Mouse (Mus musculus): ENCODE results near the gene Idua.
"Not testable (repeated sequence)": the region's sequence is repeated elsewhere in the genome, so short reads cannot be mapped to it uniquely, and the experiment has no call there.

The Idua gene

DNA sequence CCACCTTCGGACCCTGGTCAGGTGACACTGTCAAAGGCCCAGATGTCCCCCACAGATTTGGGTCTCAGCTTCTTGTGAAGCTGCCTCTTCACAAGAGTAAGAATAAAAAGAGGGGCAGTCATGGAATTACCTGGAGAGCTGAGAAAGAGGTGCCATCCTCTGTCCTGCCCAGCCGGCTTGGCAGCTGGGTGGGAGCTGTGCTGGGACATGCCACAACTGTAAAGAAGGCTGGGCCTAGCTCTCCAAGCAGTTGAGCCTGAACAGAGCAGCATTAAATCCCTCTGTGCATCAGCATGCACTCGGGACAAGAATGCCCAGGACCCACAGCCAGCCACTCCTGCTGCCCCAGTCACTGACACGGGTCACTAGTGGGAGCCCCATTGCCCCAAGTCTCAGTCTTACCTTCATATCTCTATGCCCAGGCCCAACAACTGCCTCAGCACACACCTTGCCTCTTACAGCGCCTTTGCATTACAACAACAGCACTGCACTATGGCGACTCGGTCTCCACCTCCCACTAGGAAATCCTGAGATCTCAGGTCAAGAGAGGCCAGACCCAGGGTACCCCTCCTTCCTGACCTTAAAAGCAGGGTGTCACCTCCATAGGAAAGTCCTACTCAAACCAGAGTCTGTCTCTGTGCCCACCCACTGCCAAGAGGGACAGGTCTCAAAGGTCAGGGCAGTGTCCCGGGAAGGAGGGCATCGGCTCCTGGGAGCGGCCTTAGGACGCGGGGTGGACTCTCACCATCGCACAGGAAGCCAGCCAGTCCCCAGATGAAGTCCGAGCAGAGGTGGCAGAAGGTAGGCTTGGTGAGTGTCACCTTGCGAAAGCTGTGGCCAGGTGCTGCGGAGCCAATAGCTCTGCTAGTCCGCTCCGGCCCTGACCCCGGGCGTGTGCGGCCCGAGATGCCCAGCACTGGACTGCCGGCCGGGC, at the start of gene Idua:
TSS of gene Idua (plus strand) at position 634 of the 934 bp plus-strand sequence.
- no peak for DNase-seq (ENCODE audit: low read depth)

DNA sequence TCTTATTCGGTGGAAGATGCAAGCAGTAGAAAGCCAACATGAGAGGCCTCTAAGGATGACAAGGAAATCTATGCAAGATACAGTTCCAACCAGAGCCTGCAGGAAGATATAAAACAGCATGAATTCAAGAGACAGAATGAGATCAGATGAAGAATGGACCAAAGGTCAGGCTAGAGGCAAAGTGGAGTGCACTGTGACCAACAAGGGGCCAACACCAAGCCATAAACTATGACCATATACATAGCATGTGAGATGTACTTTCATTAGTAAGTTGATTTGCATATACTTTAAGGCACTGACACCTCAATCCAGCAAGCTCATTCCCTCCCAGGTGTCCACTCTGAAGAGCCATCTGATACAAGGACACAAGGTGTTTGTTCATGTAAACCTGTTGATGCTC, 49.7 kb upstream of the Idua start:
- no peak for DNase-seq (ENCODE audit: low read depth)

DNA sequence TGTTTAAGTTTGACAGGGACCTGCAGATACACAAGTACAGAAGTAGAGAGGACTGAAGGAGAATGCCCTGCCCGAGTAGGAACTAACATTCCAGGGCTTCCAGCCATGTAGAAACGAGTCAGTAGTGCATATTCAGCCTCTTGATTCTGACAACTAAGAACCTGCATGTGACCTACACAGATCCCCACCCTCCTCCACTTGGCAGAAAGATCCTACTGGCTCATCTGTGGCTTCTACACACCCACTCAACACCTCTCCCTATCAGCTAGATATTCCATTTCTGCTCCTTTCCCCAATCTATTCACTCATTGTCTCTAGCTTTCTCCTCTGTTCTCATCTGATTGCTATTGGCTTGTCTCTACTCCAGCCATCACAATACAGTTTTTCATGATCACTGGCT, 38.3 kb upstream of the Idua start:
- DNase-seq (ENCODE audit: low read depth), result no peak

DNA sequence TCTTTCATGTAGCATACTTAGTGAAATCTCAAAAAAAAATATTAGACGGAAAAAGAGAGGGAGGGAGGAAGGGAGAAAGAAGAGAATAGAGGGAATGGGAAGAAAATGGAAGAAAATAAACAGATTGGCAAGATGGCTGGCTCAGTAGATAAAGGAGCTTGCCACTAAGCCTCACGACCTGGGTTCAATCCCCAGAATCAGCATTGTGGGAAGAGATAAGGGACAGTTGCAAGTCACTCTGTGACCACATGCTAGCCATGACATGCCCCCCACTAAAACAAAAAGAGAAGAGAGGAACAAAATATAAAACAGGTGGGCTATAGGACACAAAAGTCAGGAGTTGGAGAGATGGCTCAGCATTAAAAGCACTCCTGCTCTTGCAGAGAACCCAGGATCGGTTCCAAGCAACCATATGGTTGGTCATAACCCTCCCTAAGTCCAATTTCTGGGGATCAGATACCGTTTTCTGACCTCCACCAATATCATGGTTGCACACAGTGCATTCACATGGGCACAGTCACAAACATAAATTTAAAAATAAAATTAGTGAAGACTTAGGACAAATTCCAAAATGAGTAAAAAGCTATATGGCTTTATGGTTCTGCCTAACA, 34.0 kb upstream of the Idua start:
- no peak for DNase-seq (ENCODE audit: low read depth)

DNA sequence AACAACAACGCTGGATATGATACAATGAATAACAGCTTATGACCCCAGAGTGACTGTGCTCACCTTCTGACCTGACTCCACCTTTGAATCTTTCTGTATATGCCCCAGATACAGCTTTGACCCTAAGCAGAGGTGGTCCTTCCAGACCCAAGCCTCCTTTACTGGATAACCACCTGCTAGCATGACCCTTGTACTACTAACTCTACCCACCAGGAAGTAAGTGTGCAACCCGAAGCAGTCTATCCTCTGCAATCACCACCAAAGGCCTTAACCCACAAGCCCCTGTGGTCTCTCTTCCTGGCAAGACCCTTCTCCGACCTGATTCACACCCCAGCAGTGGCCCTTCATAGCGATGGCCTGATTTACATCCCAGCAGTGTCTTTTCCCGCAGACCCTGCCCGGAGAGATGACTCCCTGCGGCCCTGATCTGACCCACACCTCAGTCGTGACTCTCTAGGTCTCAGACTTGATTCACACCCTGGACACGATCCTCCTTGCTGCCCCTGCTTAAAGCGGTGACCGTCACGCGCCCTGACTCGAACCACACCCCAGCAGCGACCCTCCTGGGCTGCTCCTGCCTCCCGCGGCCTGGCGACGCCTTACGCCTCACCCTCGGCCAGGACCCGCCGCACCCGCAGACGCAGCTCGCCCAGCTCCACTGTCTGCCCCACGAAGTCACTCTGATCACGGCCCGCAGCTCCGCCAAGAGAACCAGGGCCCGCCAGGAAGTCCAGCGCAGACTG, 31.1 kb upstream of the Idua start:
- no peak for DNase-seq (ENCODE audit: low read depth)

DNA sequence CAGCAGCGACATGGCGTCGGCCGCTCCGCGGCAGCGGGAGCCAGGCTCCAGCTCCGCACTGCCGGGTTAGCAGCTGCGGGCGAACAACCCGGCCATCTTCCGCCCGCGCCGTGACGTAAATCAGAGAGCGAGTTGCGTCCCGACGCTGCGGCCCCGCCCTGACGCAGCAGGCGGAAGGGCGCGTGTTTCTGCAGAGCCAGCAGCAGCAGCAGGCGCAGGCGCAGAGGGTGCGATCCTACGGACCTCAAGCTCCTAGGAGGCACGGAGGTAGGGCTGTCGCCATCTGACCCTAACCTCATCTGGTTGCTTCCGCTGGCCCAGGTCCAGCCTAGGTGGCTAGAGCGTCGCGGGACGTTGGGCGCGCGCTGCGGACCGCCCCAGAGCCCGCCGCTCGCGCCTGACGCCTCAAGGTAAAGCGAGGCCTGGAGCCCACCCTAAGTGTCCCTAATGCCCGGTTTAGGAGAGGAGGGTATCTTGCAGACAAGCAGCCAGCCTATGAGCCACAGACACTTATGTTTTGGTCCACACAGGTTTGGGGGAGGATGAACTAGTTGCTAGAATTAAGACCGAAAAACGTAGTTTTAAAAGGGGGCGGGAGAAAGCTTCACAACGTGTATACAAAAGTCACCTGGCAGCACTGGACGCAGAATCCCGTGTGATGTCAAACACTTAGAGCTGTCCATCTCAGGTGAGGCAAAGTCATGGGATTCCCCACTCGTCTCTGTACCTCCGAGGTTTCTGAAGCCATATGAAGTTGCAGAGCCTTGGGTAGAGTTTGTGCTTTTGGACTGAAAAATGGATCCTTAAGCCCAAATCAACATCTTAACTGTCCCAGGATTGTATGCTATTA, 30.3 kb upstream of the Idua start, which contains the start of the genes Gak and Tmem175:
TSS of gene Gak (minus strand) at position 122 of the 850 bp plus-strand sequence.
TSS of gene Tmem175 (plus strand) at position 137 of the 850 bp plus-strand sequence.
- peak; percentile 80 for DNase-seq (ENCODE audit: low read depth)

DNA sequence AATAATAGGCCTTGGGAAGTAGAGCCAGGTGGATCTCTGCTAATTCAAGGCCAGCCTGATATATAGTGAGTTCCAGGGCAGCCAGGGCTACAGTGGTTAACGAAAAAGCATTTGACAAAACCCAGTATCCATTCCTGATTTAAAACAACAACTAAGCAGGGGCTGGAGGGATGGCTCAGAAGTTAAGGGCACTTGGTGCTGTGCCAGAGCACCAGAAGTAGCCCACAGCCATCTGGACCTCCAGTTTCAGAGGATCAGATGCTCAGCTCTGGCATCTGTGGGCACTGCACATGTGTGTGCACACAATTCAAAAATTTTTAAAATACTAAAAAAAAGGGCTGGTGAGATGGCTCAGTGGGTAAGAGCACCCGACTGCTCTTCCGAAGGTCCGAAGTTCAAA, 26.5 kb upstream of the Idua start:
- no peak for DNase-seq (ENCODE audit: low read depth)

DNA sequence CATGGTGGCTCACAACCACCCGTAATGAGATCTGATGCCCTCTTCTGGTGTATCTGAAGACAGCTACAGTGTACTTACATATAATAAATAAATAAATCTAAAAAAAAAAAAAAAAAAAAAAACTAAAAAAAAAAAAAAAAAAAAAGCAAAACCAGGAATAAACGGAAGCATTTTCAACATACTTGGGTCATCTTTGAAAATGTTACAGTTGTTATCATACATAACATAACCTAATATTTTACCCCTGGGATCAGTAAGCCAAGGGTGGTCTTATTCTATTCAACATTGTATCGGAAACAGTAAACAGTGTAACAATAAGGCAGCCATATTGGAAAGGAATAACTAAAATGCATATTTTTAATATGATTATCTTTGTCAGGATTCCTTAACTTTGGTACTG, 26.0 kb upstream of the Idua start:
- not testable (repeated sequence) for DNase-seq (ENCODE audit: low read depth)

DNA sequence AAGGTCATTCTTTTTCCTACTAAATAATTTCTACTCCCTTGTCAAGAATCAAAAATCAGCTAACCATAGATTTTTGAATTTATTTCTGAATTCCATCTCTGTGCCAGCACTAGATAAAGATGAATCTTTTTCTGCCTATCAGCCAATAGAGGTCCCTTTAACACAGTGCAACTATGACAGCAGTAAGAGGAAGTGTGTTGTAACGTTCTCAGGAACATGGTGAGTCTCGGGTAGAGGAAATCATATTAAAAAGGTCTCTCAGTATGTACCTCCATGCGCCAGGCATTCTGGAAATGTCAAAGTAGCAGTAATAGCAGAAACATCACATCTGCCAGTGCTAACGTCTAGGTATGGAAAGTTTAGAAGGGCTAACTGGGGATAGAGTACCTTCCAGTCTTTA, 24.0 kb upstream of the Idua start:
- no peak for DNase-seq (ENCODE audit: low read depth)

DNA sequence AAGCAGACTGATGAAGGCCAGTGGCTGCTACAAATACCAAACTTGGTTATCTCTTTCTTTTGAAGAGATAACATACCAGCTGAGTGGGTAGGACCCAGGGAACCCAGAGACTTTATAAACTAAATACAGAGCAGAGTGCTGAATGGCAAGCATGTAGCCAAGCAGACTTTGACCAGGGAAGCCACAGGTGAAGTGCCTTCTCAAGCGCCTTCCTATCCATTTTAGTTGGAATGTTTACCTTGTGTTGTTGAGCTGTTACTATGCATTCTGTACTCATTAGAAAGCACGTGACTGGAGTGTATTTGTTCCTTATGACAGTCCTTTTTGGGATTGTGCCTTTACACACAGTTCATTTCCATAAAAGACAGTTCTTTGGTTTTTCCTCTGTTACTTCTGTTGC, 16.5 kb upstream of the Idua start:
- no peak for DNase-seq (ENCODE audit: low read depth)

DNA sequence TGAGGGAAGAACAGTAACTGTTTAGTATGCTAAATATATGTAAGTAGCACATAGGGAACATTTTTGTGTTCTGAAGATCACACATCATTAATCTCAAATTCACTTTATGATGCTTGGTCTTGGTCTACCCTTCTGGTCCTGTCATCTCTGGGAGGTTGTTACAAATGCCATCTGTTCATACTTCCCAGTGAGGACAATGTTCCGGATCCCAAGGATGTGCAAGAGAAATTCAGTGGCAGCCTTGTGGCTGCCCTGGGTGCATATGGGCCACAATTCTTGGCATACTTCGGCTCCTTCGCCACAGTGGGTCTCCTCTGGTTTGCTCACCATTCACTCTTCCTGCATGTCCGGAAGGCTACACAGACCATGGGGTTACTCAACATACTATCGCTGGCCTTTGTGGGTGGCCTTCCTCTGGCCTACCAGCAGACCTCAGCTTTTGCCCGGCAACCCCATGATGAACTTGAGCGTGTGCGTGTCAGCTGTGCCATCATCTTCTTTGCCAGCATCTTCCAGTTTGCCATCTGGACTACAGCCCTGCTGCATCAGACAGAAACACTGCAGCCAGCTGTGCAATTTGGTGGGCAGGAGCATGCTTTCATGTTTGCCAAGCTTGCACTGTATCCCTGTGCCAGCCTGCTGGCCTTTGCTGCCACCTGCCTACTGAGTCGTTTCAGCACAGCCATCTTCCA, 14.3 kb upstream of the Idua start:
- no peak for DNase-seq (ENCODE audit: low read depth)

DNA sequence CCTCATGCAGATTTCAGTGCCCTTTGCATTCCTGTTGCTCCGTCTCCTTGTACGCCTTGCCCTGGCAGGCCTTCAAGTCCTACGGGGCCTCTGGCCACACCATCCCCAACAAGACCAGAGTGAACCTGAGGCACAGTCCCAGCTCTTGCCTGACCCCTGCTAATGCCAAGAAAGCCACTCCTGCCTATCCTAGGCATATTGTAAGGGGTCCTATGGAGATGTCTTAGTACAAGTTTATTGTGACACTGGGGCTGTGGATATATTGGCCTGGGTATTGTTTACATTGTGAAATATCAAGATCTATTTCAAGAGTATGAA, 13.8 kb upstream of the Idua start:
- no peak for DNase-seq (ENCODE audit: low read depth)

DNA sequence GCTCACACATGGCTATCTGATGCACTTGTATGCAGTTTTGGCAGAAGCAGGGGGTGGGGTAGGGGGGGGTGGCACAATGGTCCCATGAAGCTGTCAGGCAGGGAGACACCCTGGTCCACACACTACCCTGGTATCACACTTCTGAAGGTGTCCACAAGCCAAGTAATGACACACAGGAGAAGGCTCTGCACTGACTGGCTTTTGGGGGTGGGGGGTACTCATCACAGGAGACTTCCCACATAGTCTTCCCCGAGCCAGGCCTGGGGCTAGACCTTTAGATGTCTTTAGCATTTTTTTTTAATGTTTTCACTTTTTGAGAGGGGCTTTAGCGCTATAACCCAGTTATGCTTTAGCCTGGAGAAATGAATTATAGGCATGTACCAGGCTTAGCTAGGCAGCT, 12.8 kb upstream of the Idua start:
- no peak for DNase-seq (ENCODE audit: low read depth)

DNA sequence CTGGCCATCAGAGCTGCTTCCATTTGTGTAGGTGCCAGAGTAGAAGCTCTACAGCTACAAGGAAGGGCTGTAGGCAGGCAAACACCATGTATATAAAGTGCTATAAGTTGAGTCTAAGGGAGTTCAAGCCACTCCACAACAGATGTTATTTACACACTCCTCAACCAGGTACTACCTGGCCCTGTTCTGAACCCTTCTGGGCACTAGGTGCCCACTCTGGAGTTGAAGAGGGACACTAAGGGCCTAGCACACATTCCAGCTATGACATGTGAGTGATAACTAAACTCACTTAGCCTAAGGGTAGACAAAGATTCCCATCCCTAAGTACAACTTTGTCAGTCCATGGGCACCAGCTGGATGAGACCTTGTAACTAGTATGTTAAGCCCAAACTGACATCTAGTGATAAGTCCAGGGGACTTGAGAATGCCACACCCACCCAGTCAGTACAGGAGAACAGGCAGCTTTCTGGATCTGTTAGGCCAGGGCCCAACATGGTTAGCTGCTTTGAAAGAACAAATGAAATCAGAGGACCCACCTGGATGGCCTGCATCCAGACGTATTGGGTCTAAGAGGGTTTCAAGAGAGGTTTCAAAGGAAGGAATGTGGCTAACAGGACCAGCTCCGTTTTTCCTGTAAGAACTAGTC, 12.2 kb upstream of the Idua start:
- DNase-seq (ENCODE audit: low read depth), result no peak

DNA sequence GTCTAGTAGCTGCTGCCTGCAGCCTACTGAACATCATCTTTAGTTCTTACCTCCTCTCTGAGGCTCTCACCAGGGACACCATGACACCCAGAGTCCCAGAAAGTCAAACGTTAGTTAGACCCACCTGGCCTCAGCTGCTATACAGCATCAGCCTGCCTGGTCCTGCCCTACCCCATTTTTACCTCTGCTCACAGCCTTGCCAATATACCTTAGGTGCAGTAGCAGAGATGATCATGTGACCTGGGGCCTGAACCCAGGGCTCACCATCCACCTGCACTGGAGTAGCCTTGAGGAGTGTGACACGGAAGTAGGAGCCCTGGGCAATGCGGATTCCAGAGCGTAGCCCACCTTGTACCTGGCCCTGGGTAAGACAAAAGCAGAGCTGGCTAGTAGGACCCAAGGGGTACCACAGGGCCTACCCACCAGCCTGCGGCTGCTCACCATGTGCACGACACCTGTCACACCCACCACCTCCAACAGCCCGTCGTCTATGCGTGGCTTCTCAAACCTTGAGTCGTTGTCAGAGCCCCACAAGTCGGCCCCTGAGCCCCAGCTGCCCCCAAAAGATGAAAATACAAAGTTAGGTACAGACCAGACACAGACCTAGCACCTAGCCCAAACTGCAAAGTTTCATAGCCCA, 11.1 kb upstream of the Idua start:
- DNase-seq (ENCODE audit: low read depth), result no peak

DNA sequence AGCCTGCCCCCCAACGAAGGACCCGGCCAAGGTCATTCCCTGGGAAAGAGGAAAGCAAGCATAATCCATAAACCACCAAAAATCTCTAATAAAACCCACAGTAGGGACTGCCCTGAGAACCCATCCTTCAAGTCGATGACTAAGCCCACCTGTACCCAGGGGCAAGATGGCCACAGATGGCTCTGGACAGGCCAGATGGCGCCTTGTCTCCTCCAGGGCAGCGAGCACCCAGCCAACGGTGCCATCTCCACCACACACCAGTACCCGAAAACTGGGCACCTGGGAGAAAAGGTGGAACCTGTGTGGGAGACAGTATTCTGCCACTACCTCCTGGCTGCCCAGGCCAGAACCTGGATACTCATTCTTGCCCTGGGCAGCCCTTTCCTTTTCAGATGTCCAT, 9.8 kb upstream of the Idua start:
- no peak for DNase-seq (ENCODE audit: low read depth)

DNA sequence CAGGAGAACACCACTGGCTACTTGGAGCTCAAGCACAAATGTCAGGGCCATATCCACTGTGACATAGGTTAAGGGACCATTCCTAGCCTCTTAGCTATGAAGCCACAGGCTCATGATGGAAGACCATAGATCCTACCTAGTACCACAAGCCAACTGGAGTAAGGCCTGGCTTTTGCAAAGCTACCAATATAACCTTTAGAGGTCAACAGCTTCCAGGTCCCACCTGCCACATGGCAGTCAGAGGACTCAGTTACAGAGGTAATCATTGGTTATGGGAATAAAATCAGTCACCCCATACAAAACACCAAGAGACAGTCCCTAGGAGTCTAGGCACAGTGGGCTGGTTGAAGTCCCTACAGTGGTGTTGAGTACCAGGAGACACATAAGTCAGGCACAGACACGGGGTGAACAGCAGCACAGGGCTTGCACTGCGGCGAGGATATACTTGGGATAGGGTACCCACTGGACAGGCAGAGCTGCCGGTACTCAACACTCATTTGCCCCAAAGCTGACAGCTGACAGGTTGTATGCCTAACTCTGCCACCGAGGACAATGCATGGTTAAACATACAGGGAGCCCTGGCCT, 8.9 kb upstream of the Idua start:
- no peak for DNase-seq (ENCODE audit: low read depth)

DNA sequence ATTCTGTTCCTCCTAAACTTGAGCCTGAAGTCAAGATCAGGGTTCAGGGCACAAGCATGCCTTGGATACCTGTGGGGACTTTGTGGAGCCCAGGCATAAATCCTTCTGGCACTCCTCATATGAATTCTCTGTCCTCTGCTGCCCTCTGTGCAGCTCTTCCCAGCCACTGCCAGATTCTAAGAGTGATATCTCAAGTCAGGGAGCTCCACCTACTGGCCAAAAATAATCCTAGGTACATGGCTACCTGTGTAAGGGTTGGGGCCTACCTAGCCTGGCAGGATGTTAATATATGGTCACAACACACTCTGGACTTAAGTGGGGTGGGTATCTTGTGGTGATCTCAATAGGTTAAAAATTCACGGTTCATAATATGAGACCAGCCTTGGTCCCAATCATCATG, 8.3 kb upstream of the Idua start:
- DNase-seq (ENCODE audit: low read depth), result no peak

DNA sequence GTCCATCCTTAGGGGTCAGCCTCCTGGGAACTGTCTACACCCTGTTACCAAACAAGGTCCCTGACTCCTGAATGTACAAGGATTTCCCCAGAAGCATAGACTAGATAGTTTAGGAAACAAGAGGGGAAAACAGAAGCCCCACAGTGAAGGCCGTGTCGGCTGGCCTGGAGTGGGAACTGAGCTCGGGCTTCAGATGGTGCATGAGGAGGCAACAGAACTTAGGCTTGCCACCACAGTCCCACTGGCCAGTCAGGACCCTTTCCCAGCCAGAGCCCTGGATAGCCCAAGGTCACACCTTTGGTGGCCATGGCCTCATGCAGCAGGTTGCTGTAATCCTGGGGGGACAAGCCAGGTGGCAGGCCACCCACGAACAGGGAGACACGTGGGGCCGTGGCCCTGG, 6.8 kb upstream of the Idua start:
- no peak for DNase-seq (ENCODE audit: low read depth)

DNA sequence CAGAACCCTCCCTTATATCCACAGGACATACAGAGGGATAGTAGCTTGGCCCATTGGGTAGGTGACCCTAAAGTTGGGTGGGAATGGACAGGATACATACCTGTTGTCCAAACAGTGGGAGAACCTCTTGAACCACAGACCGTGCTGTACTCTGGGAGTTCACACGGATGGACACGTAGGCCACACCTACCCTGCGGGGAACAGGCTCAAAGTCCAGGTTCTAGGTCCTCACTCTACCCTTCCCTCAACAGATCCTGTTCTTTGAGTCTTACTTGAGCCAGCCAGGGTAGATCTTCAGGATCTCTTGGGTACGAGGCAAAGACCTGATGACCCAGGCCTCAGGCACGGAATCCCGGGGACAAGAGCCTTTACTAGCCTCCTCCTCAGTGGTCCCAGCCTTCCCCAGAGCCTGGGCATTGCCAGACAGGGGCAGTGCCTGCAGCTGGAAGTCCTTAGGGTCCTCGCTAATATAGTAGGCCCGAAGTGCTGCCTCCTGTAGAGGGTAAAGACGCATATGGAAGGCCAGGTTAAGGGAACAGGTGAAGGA, 5.6 kb upstream of the Idua start:
- DNase-seq (ENCODE audit: low read depth), result no peak
